Mouse (Mus musculus) MEL (cell line): Measurements from ENCODE around the gene Map3k4. TPM values are rescaled to one million over a fixed set of nuclear protein-coding genes. Genes with fewer than 3 reads are reported as not detected.

Experiments used
- DNase-seq: peaks from one replicate; pipeline ENCODE4 v3.0.0; 2011; ENCODE audit warnings: low read depth, low spot score
- H3K27ac ChIP-seq: 2 replicates; pipeline ENCODE4 v1.5.1; 2012; ENCODE audit warnings: low read depth, mild to moderate bottlenecking, control low read depth, low read length, moderate library complexity; ENCODE audit not compliant: control insufficient read depth
- H3K27me3 ChIP-seq, 2 experiments: fragments of 150-350 bp in 1 of 2; sonication (generic) in 1 of 2; 2 replicates each; pipeline ENCODE4 v1.6.1; 2012; ENCODE audit warnings: low read length in 2 of 2, mild to moderate bottlenecking in 2 of 2, improper control_type of control experiment in 1 of 2, moderate library complexity in 1 of 2; ENCODE audit not compliant: insufficient read depth in 2 of 2, control insufficient read depth in 1 of 2
- H3K36me3 ChIP-seq, 2 experiments: 2 replicates each; pipeline ENCODE4 v1.6.1; 2012 to 2014; ENCODE audit warnings: low read length in 2 of 2, improper control_type of control experiment in 1 of 2, inconsistent platforms in 1 of 2, mild to moderate bottlenecking in 1 of 2; ENCODE audit not compliant: insufficient read depth in 2 of 2, control insufficient read depth in 1 of 2
- H3K4me1 ChIP-seq, 2 experiments: fragments of 150-350 bp in 1 of 2; sonication (generic) in 1 of 2; 2 replicates each; pipeline ENCODE4 v1.6.1; 2012; ENCODE audit warnings: low read length in 2 of 2, improper control_type of control experiment in 1 of 2, mild to moderate bottlenecking in 1 of 2; ENCODE audit not compliant: insufficient read depth in 2 of 2, control insufficient read depth in 1 of 2
- H3K4me3 ChIP-seq, 2 experiments: fragments of 150-350 bp in 1 of 2; sonication (generic) in 1 of 2; 2 replicates each; pipeline ENCODE4 v1.5.1; 2012; ENCODE audit warnings: low read depth in 2 of 2, low read length in 2 of 2, mild to moderate bottlenecking in 2 of 2, moderate library complexity in 2 of 2, control low read depth in 1 of 2, improper control_type of control experiment in 1 of 2; ENCODE audit not compliant: control insufficient read depth in 1 of 2, insufficient read depth in 1 of 2
- H3K79me2 ChIP-seq: 2 replicates; pipeline ENCODE4 v1.6.1; 2012; ENCODE audit warnings: mild to moderate bottlenecking, low read length, moderate library complexity; ENCODE audit not compliant: control insufficient read depth, poor library complexity, insufficient read depth
- H3K9ac ChIP-seq: 2 replicates; pipeline ENCODE4 v1.6.1; 2012; ENCODE audit warnings: low read depth, mild to moderate bottlenecking, control low read depth, low read length, moderate library complexity; ENCODE audit not compliant: control insufficient read depth, poor library complexity, severe bottlenecking
- H3K9me3 ChIP-seq: fragments of 150-350 bp; sonication (generic); replicated peaks from 2 replicates; pipeline ENCODE4 v1.6.1; 2012; ENCODE audit warnings: mild to moderate bottlenecking, low read length, improper control_type of control experiment, moderate library complexity; ENCODE audit not compliant: insufficient read depth
- BHLHE40 ChIP-seq: IDR thresholded peaks from 2 replicates; pipeline ENCODE4 v1.6.1; 2012; ENCODE audit warnings: low read depth, mild to moderate bottlenecking, inconsistent platforms, low read length, improper control_type of control experiment, borderline replicate concordance
- ETS1 ChIP-seq: IDR thresholded peaks from 2 replicates; pipeline ENCODE4 v1.6.1; 2012; ENCODE audit warnings: low read depth, mild to moderate bottlenecking, inconsistent platforms, low read length, improper control_type of control experiment, moderate library complexity
- GABPA ChIP-seq: IDR thresholded peaks from 2 replicates; pipeline ENCODE4 v1.6.1; 2012; ENCODE audit warnings: low read depth, mild to moderate bottlenecking, inconsistent platforms, low read length, improper control_type of control experiment, moderate library complexity
- GATA1 ChIP-seq: IDR thresholded peaks from 2 replicates; pipeline ENCODE4 v1.6.1; 2011; ENCODE audit warnings: low read depth, low read length, improper control_type of control experiment
- HCFC1 ChIP-seq: IDR thresholded peaks from 2 replicates; pipeline ENCODE4 v1.6.1; 2012; ENCODE audit warnings: low read depth, mild to moderate bottlenecking, inconsistent platforms, low read length, improper control_type of control experiment, moderate library complexity
- JUND ChIP-seq: IDR thresholded peaks from 2 replicates; pipeline ENCODE4 v1.6.1; 2011; ENCODE audit warnings: low read depth, mild to moderate bottlenecking, improper control_type of control experiment, low read length
- MAFK ChIP-seq: IDR thresholded peaks from 2 replicates; pipeline ENCODE4 v1.6.1; 2011; ENCODE audit warnings: low read depth, mild to moderate bottlenecking, low read length, improper control_type of control experiment, borderline replicate concordance
- MAX ChIP-seq: IDR thresholded peaks from 2 replicates; pipeline ENCODE4 v1.6.1; 2011; ENCODE audit warnings: low read length, improper control_type of control experiment
- MXI1 ChIP-seq: IDR thresholded peaks from 2 replicates; pipeline ENCODE4 v1.6.1; 2011; ENCODE audit warnings: mild to moderate bottlenecking, low read depth, low read length, improper control_type of control experiment
- MYB ChIP-seq: IDR thresholded peaks from 2 replicates; pipeline ENCODE4 v1.6.1; 2011; ENCODE audit warnings: mild to moderate bottlenecking, low read depth, low read length, improper control_type of control experiment
- MYC ChIP-seq: IDR thresholded peaks from 2 replicates; pipeline ENCODE4 v1.6.1; 2011; ENCODE audit warnings: low read depth, mild to moderate bottlenecking, low read length, improper control_type of control experiment, moderate library complexity
- NELFE ChIP-seq: IDR thresholded peaks from 2 replicates; pipeline ENCODE4 v1.6.1; 2011; ENCODE audit warnings: low read depth, low read length, improper control_type of control experiment
- POLR2A ChIP-seq, 2 experiments: IDR thresholded peaks; 2 replicates each; pipeline ENCODE4 v1.6.1; 2011 to 2012; ENCODE audit warnings: low read length in 2 of 2, mild to moderate bottlenecking in 2 of 2, control low read depth in 1 of 2, improper control_type of control experiment in 1 of 2, low read depth in 1 of 2, moderate library complexity in 1 of 2; ENCODE audit not compliant: control insufficient read depth in 1 of 2, insufficient read depth in 1 of 2, poor library complexity in 1 of 2
- POLR2AphosphoS2 ChIP-seq: IDR thresholded peaks from 2 replicates; pipeline ENCODE4 v1.6.1; 2011; ENCODE audit warnings: low read length, improper control_type of control experiment
- RAD21 ChIP-seq: IDR thresholded peaks from 2 replicates; pipeline ENCODE4 v1.6.1; 2011; ENCODE audit warnings: mild to moderate bottlenecking, low read depth, low read length, improper control_type of control experiment
- SIN3A ChIP-seq: IDR thresholded peaks from 2 replicates; pipeline ENCODE4 v1.6.1; 2012; ENCODE audit warnings: low read length, improper control_type of control experiment, inconsistent platforms
- SMC3 ChIP-seq: IDR thresholded peaks from 2 replicates; pipeline ENCODE4 v1.6.1; 2011; ENCODE audit warnings: low read depth, low read length, improper control_type of control experiment
- TAL1 ChIP-seq: IDR thresholded peaks from 2 replicates; pipeline ENCODE4 v1.6.1; 2012; ENCODE audit warnings: mild to moderate bottlenecking, inconsistent platforms, low read length, moderate library complexity, mixed read lengths
- TBP ChIP-seq: IDR thresholded peaks from 2 replicates; pipeline ENCODE4 v1.8.0; 2011; ENCODE audit warnings: low read depth, low read length, improper control_type of control experiment
- TCF12 ChIP-seq: IDR thresholded peaks from 2 replicates; pipeline ENCODE4 v1.6.1; 2014; ENCODE audit warnings: low read depth, mild to moderate bottlenecking, inconsistent platforms, low read length, improper control_type of control experiment, moderate library complexity
- UBTF ChIP-seq: IDR thresholded peaks from 2 replicates; pipeline ENCODE4 v1.6.1; 2012; ENCODE audit warnings: low read depth, mild to moderate bottlenecking, inconsistent platforms, low read length, improper control_type of control experiment, moderate library complexity, borderline replicate concordance; ENCODE audit not compliant: insufficient read depth
- USF1 ChIP-seq: IDR thresholded peaks from 2 replicates; pipeline ENCODE4 v1.6.1; 2014; ENCODE audit warnings: low read depth, mild to moderate bottlenecking, inconsistent platforms, low read length, improper control_type of control experiment, moderate library complexity
- USF2 ChIP-seq, 2 experiments: IDR thresholded peaks; 2 replicates each; pipeline ENCODE4 v1.6.1; 2011 to 2012; ENCODE audit warnings: improper control_type of control experiment in 2 of 2, low read length in 2 of 2, borderline replicate concordance in 1 of 2, inconsistent platforms in 1 of 2, low read depth in 1 of 2, mild to moderate bottlenecking in 1 of 2; ENCODE audit not compliant: insufficient read depth in 1 of 2
- ZKSCAN1 ChIP-seq: IDR thresholded peaks from 2 replicates; pipeline ENCODE4 v1.6.1; 2012; ENCODE audit warnings: low read depth, mild to moderate bottlenecking, inconsistent platforms, low read length, improper control_type of control experiment, moderate library complexity
- ZMIZ1 ChIP-seq: IDR thresholded peaks from 2 replicates; pipeline ENCODE4 v1.6.1; 2012; ENCODE audit warnings: low read depth, mild to moderate bottlenecking, inconsistent platforms, low read length, improper control_type of control experiment, moderate library complexity
- ZNF384 ChIP-seq: IDR thresholded peaks from 2 replicates; pipeline ENCODE4 v1.6.1; 2012; ENCODE audit warnings: low read depth, mild to moderate bottlenecking, inconsistent platforms, low read length, improper control_type of control experiment
- polyA plus RNA-seq, 2 experiments: library from polyadenylated mRNA; stranded (reverse) in 1 of 2; unstranded in 1 of 2; fragments of >175 nt in 1 of 2; fragments of >200 nt in 1 of 2; gene quantifications; 2 replicates each; pipeline versions ENCODE4 v1.2.1 to v1.2.4; 2012; ENCODE audit warnings: low replicate concordance in 2 of 2, low read depth in 1 of 2; ENCODE audit not compliant: insufficient read length in 2 of 2, insufficient read depth in 1 of 2, missing spikeins in 1 of 2
- total RNA-seq: library from RNA; depleted of rRNA; stranded (reverse); fragments of 300-350 nt; gene quantifications from 2 replicates; pipeline ENCODE4 v1.2.3, GENCODE M21; 2012

The Map3k4 gene
- total and polyA plus RNA-seq, 3 experiments: 18.0 to 20.4 TPM; not detected in 1

GRCm38 (mm10) chr17:12229756-12230155, 88.8 kb downstream of the Map3k4 start:
- H3K4me1 ChIP-seq: no peaks in the 10 kb centered on the region
- DNase-seq: no peak
- TF ChIP-seq JUND: no peak
- TF ChIP-seq MYB: no peak
- no peak for TF ChIP-seq TCF12
- TF ChIP-seq USF2 (IDR thresholded peaks at IDR 0.05; ENCODE audit: borderline replicate concordance in 1 of 2, insufficient read depth in 1 of 2, low read depth in 1 of 2, low read length in 2 of 2): no peak
- no peak for TF ChIP-seq NELFE
- no peak for TF ChIP-seq GABPA
- TF ChIP-seq MAFK: no peak
- TF ChIP-seq TBP: no peak
- no peak for TF ChIP-seq UBTF
- TF ChIP-seq MXI1: no peak
- TF ChIP-seq USF1: no peak
- no peak for TF ChIP-seq SIN3A
- no peak for TF ChIP-seq RAD21
- TF ChIP-seq ZMIZ1: no peak
- TF ChIP-seq POLR2A (IDR thresholded peaks at IDR 0.05; ENCODE audit: control insufficient read depth in 1 of 2, insufficient read depth in 1 of 2, low read depth in 1 of 2, low read length in 2 of 2, poor library complexity in 1 of 2): no peak
- TF ChIP-seq GATA1: no peak
- no peak for TF ChIP-seq ZNF384
- no peak for TF ChIP-seq ETS1
- TF ChIP-seq HCFC1: no peak
- no peak for TF ChIP-seq TAL1
- H3K9me3 ChIP-seq: no peaks in the 10 kb centered on the region
- no peaks in the 10 kb centered on the region for H3K27me3 ChIP-seq
- H3K36me3 ChIP-seq: no peaks in the 10 kb centered on the region; a peak in 1 of 4 replicates
- no peaks in the 10 kb centered on the region for H3K79me2 ChIP-seq
- H3K4me3 ChIP-seq: no peak overlapping the region
- H3K9ac ChIP-seq: no peak overlapping the region
- H3K27ac ChIP-seq: no peak overlapping the region

GRCm38 (mm10) chr17:12228471-12228870, 90.1 kb downstream of the Map3k4 start:
- no peak for TF ChIP-seq ZKSCAN1
- no peak for TF ChIP-seq POLR2AphosphoS2
- TF ChIP-seq MXI1: no peak
- no peak for TF ChIP-seq USF2 (IDR thresholded peaks at IDR 0.05; ENCODE audit: borderline replicate concordance in 1 of 2, insufficient read depth in 1 of 2, low read depth in 1 of 2, low read length in 2 of 2)
- no peak for TF ChIP-seq MAX
- TF ChIP-seq HCFC1: no peak
- TF ChIP-seq BHLHE40: no peak
- TF ChIP-seq SMC3: no peak
- no peak for TF ChIP-seq MYC
- no peak for TF ChIP-seq MAFK
- TF ChIP-seq POLR2A (IDR thresholded peaks at IDR 0.05; ENCODE audit: control insufficient read depth in 1 of 2, insufficient read depth in 1 of 2, low read depth in 1 of 2, low read length in 2 of 2, poor library complexity in 1 of 2): no peak
- TF ChIP-seq GATA1: no peak
- H3K4me1 ChIP-seq: no peaks in the 10 kb centered on the region
- H3K27ac ChIP-seq: no peak overlapping the region
- H3K9ac ChIP-seq: no peak overlapping the region
- H3K36me3 ChIP-seq: no peaks in the 10 kb centered on the region; a peak in 1 of 4 replicates
- H3K4me3 ChIP-seq: no peak overlapping the region
- no peaks in the 10 kb centered on the region for H3K9me3 ChIP-seq
- H3K79me2 ChIP-seq: no peaks in the 10 kb centered on the region
- H3K27me3 ChIP-seq: no peaks in the 10 kb centered on the region
- no peak for DNase-seq
